Mouse (Mus musculus) forebrain, embryonic 16.5 days (tissue): ENCODE measurements at regions not wholly inside any gene's neighbourhood (a gene's known extent, or its start where the extent isn't known, plus 50 kb on each side); places are given as distances from the start of the nearest gene placed in this dataset.
A peak's percentile ranks its signal among the peaks of the same experiment; 100 is the strongest.

Experiments used
- ATAC-seq: fragments of 200-750 bp; cut with Nextera tagmentation; 2 replicates; pipeline ENCODE4 v1.8.0; 2017; ENCODE audit warnings: mild to moderate bottlenecking, moderate library complexity
- H3K27ac ChIP-seq: fragments of 300-500 bp; sonication (generic); 2 replicates; pipeline ENCODE4 v1.5.1; 2014; ENCODE audit warnings: low read length, control low read depth
- H3K27me3 ChIP-seq: fragments of 300-500 bp; sonication (generic); replicated peaks from 2 replicates; pipeline ENCODE4 v1.6.1; 2014; ENCODE audit warnings: low read length; ENCODE audit not compliant: control insufficient read depth, insufficient read depth
- H3K36me3 ChIP-seq: fragments of 300-500 bp; sonication (generic); 2 replicates; pipeline ENCODE4 v1.6.1; 2014; ENCODE audit not compliant: control insufficient read depth, insufficient read depth
- H3K4me1 ChIP-seq: fragments of 300-500 bp; sonication (generic); replicated peaks from 2 replicates; pipeline ENCODE4 v1.6.1; 2014; ENCODE audit warnings: low read length; ENCODE audit not compliant: control insufficient read depth, insufficient read depth
- H3K4me2 ChIP-seq: fragments of 300-500 bp; sonication (generic); 2 replicates; pipeline ENCODE4 v1.6.1; 2014; ENCODE audit warnings: mild to moderate bottlenecking, low read length, control low read depth
- H3K4me3 ChIP-seq: fragments of 300-500 bp; sonication (generic); replicated peaks from 2 replicates; pipeline ENCODE4 v1.5.1; 2014; ENCODE audit warnings: mild to moderate bottlenecking, low read length, control low read depth
- H3K9ac ChIP-seq: fragments of 300-500 bp; sonication (generic); replicated peaks from 2 replicates; pipeline ENCODE4 v1.6.1; 2014; ENCODE audit warnings: low read depth, low read length, control low read depth
- H3K9me3 ChIP-seq: fragments of 300-500 bp; sonication (generic); 2 replicates; pipeline ENCODE4 v1.6.1; 2016; ENCODE audit warnings: low read length; ENCODE audit not compliant: control insufficient read depth
- WGBS: fragments of 180-500 bp; shearing (Covaris S2); extraction: QIAGEN DNeasy Blood & Tissue Kit; methylation state at CpG from one replicate; pipeline ENCODE4 v1.1.7; 2014; 5-methylcytosine and 5-hydroxymethylcytosine counted together

- no peak overlapping the region for H3K9ac ChIP-seq
- H3K4me3 ChIP-seq: no peak overlapping the region
- ATAC-seq: no peak
- no peaks in the 10 kb centered on the region for H3K36me3 ChIP-seq
- no peaks in the 10 kb centered on the region for H3K4me1 ChIP-seq
- no peaks in the 10 kb centered on the region for H3K9me3 ChIP-seq
- no peak overlapping the region for H3K27ac ChIP-seq
- no peak overlapping the region for H3K4me2 ChIP-seq
- no peaks in the 10 kb centered on the region for H3K27me3 ChIP-seq
Observed at GRCm38 (mm10) chr6:9498921-9499320, 550.7 kb downstream of the Nxph1 start.

GRCm38 (mm10) chr6:9534395-9534794 is 586.2 kb downstream of the Nxph1 start:
- ATAC-seq: peak; percentile 47; the same call in 1 of the 2 replicates
- no peak overlapping the region for H3K4me2 ChIP-seq
- no peaks in the 10 kb centered on the region for H3K27me3 ChIP-seq
- H3K27ac ChIP-seq: no peak overlapping the region
- H3K9me3 ChIP-seq: no peaks in the 10 kb centered on the region
- H3K36me3 ChIP-seq: no peaks in the 10 kb centered on the region
- WGBS: 64% methylated on average over 3 of the region's 3 CpGs
- H3K9ac ChIP-seq: no peak overlapping the region
- H3K4me1 ChIP-seq: no peaks in the 10 kb centered on the region
- H3K4me3 ChIP-seq: no peak overlapping the region

- H3K36me3 ChIP-seq: no peaks in the 10 kb centered on the region
- no peaks in the 10 kb centered on the region for H3K27me3 ChIP-seq
- no peaks in the 10 kb centered on the region for H3K9me3 ChIP-seq
- no peaks in the 10 kb centered on the region for H3K4me1 ChIP-seq
- H3K9ac ChIP-seq: no peak overlapping the region
- no peak overlapping the region for H3K4me3 ChIP-seq
- ATAC-seq: no peak
- no peak overlapping the region for H3K27ac ChIP-seq
- H3K4me2 ChIP-seq: no peak overlapping the region
- 72% methylated on average over 2 of the region's 2 CpGs for WGBS
Observed at GRCm38 (mm10) chr6:9538737-9539136, 590.5 kb downstream of the Nxph1 start.

GRCm38 (mm10) chr6:9550096-9550939 is 602.1 kb downstream of the Nxph1 start:
- Histone ChIP-seq H3K4me2 (no peak overlapping the region), H3K4me3 (no peak overlapping the region), H3K27me3 (no peaks in the 10 kb centered on the region), H3K36me3 (no peaks in the 10 kb centered on the region), H3K9me3 (no peaks in the 10 kb centered on the region), H3K9ac (no peak overlapping the region), H3K27ac (no peak overlapping the region), H3K4me1 (no peaks in the 10 kb centered on the region)
- WGBS: 75% methylated on average over 3 of the region's 3 CpGs
- ATAC-seq: 0 out of 2 replicates have a peak, but pooled peaks have one; percentile 23

GRCm38 (mm10) chr6:9563290-9564044 is 615.2 kb downstream of the Nxph1 start:
- Histone ChIP-seq H3K4me1 (no peaks in the 10 kb centered on the region), H3K9ac (no peak overlapping the region), H3K27me3 (no peaks in the 10 kb centered on the region), H3K9me3 (no peaks in the 10 kb centered on the region), H3K27ac (no peak overlapping the region), H3K4me3 (no peak overlapping the region), H3K36me3 (no peaks in the 10 kb centered on the region), H3K4me2 (no peak overlapping the region)
- no peak for ATAC-seq
- WGBS: 78% methylated on average over 6 of the region's 6 CpGs

GRCm38 (mm10) chr6:9571787-9572186 is 623.6 kb downstream of the Nxph1 start:
- Histone ChIP-seq H3K9me3 (no peaks in the 10 kb centered on the region), H3K4me3 (no peak overlapping the region), H3K9ac (no peak overlapping the region), H3K27me3 (no peaks in the 10 kb centered on the region), H3K4me2 (no peak overlapping the region), H3K27ac (no peak overlapping the region), H3K4me1 (no peaks in the 10 kb centered on the region), H3K36me3 (no peaks in the 10 kb centered on the region)
- WGBS: 51% methylated on average over 4 of the region's 4 CpGs
- ATAC-seq: no peak

- no peak overlapping the region for H3K4me2 ChIP-seq
- WGBS: 45% methylated on average over 1 of the region's 1 CpGs
- H3K9ac ChIP-seq: no peak overlapping the region
- H3K4me1 ChIP-seq: no peaks in the 10 kb centered on the region
- no peak overlapping the region for H3K4me3 ChIP-seq
- no peaks in the 10 kb centered on the region for H3K36me3 ChIP-seq
- H3K27ac ChIP-seq: no peak overlapping the region
- H3K9me3 ChIP-seq: no peaks in the 10 kb centered on the region
- H3K27me3 ChIP-seq: no peaks in the 10 kb centered on the region
- no peak for ATAC-seq
Observed at GRCm38 (mm10) chr6:9593391-9593790, 645.2 kb downstream of the Nxph1 start.

- no peaks in the 10 kb centered on the region for H3K4me1 ChIP-seq
- no peaks in the 10 kb centered on the region for H3K36me3 ChIP-seq
- H3K27me3 ChIP-seq: no peaks in the 10 kb centered on the region
- H3K4me2 ChIP-seq: no peak overlapping the region
- no peak overlapping the region for H3K27ac ChIP-seq
- no peak overlapping the region for H3K4me3 ChIP-seq
- WGBS: 87% methylated on average over 3 of the region's 3 CpGs
- no peak for ATAC-seq
- no peaks in the 10 kb centered on the region for H3K9me3 ChIP-seq
- H3K9ac ChIP-seq: no peak overlapping the region
Observed at GRCm38 (mm10) chr6:9599418-9599817, 651.2 kb downstream of the Nxph1 start.

- Histone ChIP-seq H3K27me3 (no peaks in the 10 kb centered on the region), H3K36me3 (no peaks in the 10 kb centered on the region), H3K4me2 (no peak overlapping the region), H3K4me1 (no peaks in the 10 kb centered on the region), H3K9me3 (no peaks in the 10 kb centered on the region), H3K27ac (no peak overlapping the region), H3K4me3 (no peak overlapping the region), H3K9ac (no peak overlapping the region)
- no peak for ATAC-seq
- WGBS: 52% methylated on average over 2 of the region's 2 CpGs
Observed at GRCm38 (mm10) chr6:9633931-9634330, 685.7 kb downstream of the Nxph1 start.
